Mouse (Mus musculus) embryonic facial prominence, embryonic 14.5 days (tissue): Measurements from ENCODE around the gene Kcne1. TPM values are rescaled to one million over a fixed set of nuclear protein-coding genes. Genes with fewer than 3 reads are reported as not detected.

Experiments
- ATAC-seq: fragments of 200-750 bp; cut with Nextera tagmentation; 2 replicates; pipeline ENCODE4 v1.8.0; 2017; ENCODE audit warnings: low read depth, moderate number of reproducible peaks, moderate TSS enrichment
- DNase-seq: peaks from one replicate; pipeline ENCODE4 v3.0.0-alpha.2; 2015; ENCODE audit warnings: low spot score
- H3K27ac ChIP-seq: fragments of 300-500 bp; sonication (generic); replicated peaks from 2 replicates; pipeline ENCODE4 v1.5.1; 2014; ENCODE audit warnings: low read depth, mild to moderate bottlenecking, low read length, moderate library complexity
- H3K27me3 ChIP-seq: fragments of 300-500 bp; sonication (generic); replicated peaks from 2 replicates; pipeline ENCODE4 v1.6.1; 2014; ENCODE audit warnings: low read length; ENCODE audit not compliant: control insufficient read depth, insufficient read depth
- H3K36me3 ChIP-seq: fragments of 300-500 bp; sonication (generic); 2 replicates; pipeline ENCODE4 v1.6.1; 2014; ENCODE audit warnings: low read length, mixed read lengths; ENCODE audit not compliant: control insufficient read depth, insufficient read depth
- H3K4me1 ChIP-seq: fragments of 300-500 bp; sonication (generic); 2 replicates; pipeline ENCODE4 v1.6.1; 2014; ENCODE audit warnings: antibody characterized with exemption, low read length; ENCODE audit not compliant: control insufficient read depth, insufficient read depth
- H3K4me2 ChIP-seq: fragments of 300-500 bp; sonication (generic); 2 replicates; pipeline ENCODE4 v1.6.1; 2014; ENCODE audit warnings: low read depth, mild to moderate bottlenecking, low read length, moderate library complexity, mixed read lengths
- H3K4me3 ChIP-seq: fragments of 300-500 bp; sonication (generic); 2 replicates; pipeline ENCODE4 v1.5.1; 2014; ENCODE audit warnings: low read depth, mild to moderate bottlenecking, low read length
- H3K9ac ChIP-seq: fragments of 300-500 bp; sonication (generic); 2 replicates; pipeline ENCODE4 v1.6.1; 2014; ENCODE audit warnings: low read depth, mild to moderate bottlenecking, low read length, moderate library complexity, mixed read lengths
- H3K9me3 ChIP-seq: fragments of 300-500 bp; sonication (generic); 2 replicates; pipeline ENCODE4 v1.6.1; 2016; ENCODE audit warnings: low read length; ENCODE audit not compliant: control insufficient read depth
- WGBS: fragments of 180-500 bp; shearing (Covaris S2); extraction: QIAGEN DNeasy Blood & Tissue Kit; methylation state at CpG from one replicate; pipeline ENCODE4 v1.1.7; 2014; 5-methylcytosine and 5-hydroxymethylcytosine counted together
- polyA plus RNA-seq: library from polyadenylated mRNA; unstranded; fragments of >200 nt; fragmentation: Nextera tagmentation; extraction: Ambion mirVana; gene quantifications from 2 replicates; pipeline ENCODE4 v1.2.1, GENCODE M21; 2014

The Kcne1 gene
- polyA plus RNA-seq, 1 experiment from 2014 or later, result 0.21 TPM

- H3K27ac ChIP-seq, result no peak overlapping the region
- no peak overlapping the region for H3K9ac ChIP-seq
- WGBS, result 40% methylated on average over 4 of the region's 4 CpGs
- no peak for DNase-seq
- H3K4me1 ChIP-seq, result no peaks in the 10 kb centered on the region
- no peaks in the 10 kb centered on the region for H3K9me3 ChIP-seq
- peaks cover 66% of the 10 kb centered on the region for H3K36me3 ChIP-seq
- no peak for ATAC-seq
- no peak overlapping the region for H3K4me3 ChIP-seq
- no peaks in the 10 kb centered on the region for H3K27me3 ChIP-seq
- H3K4me2 ChIP-seq, result no peak overlapping the region
These were observed 50.1 kb downstream of the Kcne1 start for GRCm38 (mm10) chr16:92309126-92309525.

DNA sequence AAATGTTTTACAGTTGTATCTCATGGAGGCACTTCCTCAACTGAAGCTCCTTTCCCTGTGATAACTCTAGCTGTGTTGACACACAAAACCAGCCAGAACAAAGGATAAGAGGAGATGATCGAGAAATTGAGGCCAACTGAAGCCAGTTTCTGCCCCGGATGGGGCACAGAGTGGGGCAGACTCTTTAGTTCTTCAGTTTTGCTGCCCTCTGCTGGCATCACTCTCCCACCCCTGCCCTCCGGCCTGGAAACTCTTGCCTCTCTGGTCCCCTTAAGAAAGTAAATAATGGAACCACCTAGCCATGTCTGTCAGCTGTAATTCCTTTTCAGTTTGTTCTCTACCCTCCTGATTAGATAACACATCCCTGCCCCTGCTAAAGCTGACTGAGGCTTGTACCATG, 51.3 kb downstream of the Kcne1 start:
- Histone ChIP-seq H3K27ac (no peak overlapping the region), H3K4me3 (no peak overlapping the region), H3K9me3 (no peaks in the 10 kb centered on the region), H3K4me2 (no peak overlapping the region), H3K27me3 (no peaks in the 10 kb centered on the region), H3K4me1 (no peaks in the 10 kb centered on the region), H3K9ac (no peak overlapping the region), H3K36me3 (peaks cover 66% of the 10 kb centered on the region)
- DNase-seq (no peak), ATAC-seq (no peak)
- WGBS, result 79% methylated on average over 3 of the region's 3 CpGs

GRCm38 (mm10) chr16:92305519-92305918, 53.7 kb downstream of the Kcne1 start:
- H3K27me3 ChIP-seq, result no peaks in the 10 kb centered on the region
- H3K4me3 ChIP-seq, result no peak overlapping the region
- DNase-seq, result no peak
- WGBS, result 88% methylated on average over 2 of the region's 2 CpGs
- no peaks in the 10 kb centered on the region for H3K9me3 ChIP-seq
- H3K4me2 ChIP-seq, result no peak overlapping the region
- H3K27ac ChIP-seq, result no peak overlapping the region
- no peak for ATAC-seq
- no peak overlapping the region for H3K9ac ChIP-seq
- H3K36me3 ChIP-seq, result peaks cover 46% of the 10 kb centered on the region
- H3K4me1 ChIP-seq, result peaks cover 10% of the 10 kb centered on the region

GRCm38 (mm10) chr16:92302506-92302905, 56.8 kb downstream of the Kcne1 start:
- WGBS, result 49% methylated on average over 5 of the region's 5 CpGs
- H3K4me2 ChIP-seq, result peak overlapping the region; percentile 68

DNA sequence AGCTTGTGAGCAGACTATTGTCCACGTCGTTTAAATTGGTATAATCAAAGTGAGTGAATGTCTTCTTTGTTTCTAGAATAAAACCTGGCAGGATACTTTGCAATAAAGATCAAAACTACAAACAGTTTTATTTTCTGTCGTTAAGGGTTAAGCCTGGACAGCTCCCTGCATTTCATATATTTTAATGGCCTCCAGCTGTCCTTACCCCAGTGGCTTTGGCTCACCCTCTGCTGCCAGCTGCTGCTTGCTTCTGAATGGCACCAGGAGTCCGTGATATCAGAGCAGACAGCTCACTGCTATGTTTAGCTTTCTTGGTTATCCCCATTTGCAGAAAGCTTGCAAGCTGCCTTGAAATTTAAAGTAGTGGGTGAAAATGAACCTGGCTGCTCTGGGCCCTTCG, 57.3 kb downstream of the Kcne1 start:
- H3K27ac ChIP-seq, result peak overlapping the region; percentile 35
- peak overlapping the region; percentile 68 for H3K4me2 ChIP-seq
- WGBS, result 16% methylated on average over 5 of the region's 5 CpGs
- H3K9ac ChIP-seq, result peak overlapping the region; percentile 81
- peaks cover 14% of the 10 kb centered on the region for H3K4me1 ChIP-seq
- peak; percentile 32; the same call in 1 of the 2 replicates for ATAC-seq
- H3K27me3 ChIP-seq, result no peaks in the 10 kb centered on the region
- peak; percentile 76 for DNase-seq
- H3K36me3 ChIP-seq, result peaks cover 20% of the 10 kb centered on the region
- no peaks in the 10 kb centered on the region for H3K9me3 ChIP-seq
- H3K4me3 ChIP-seq, result peak overlapping the region; percentile 74

More at GRCm38 (mm10) chr16:92302506-92302905, 56.8 kb downstream of the Kcne1 start:
- Histone ChIP-seq H3K36me3 (peaks cover 25% of the 10 kb centered on the region), H3K9me3 (no peaks in the 10 kb centered on the region), H3K4me1 (peaks cover 14% of the 10 kb centered on the region), H3K4me3 (peak overlapping the region; percentile 74), H3K27me3 (no peaks in the 10 kb centered on the region), H3K27ac (no peak overlapping the region), H3K9ac (0 out of 2 replicates have a peak overlapping the region, but pooled peaks have one; percentile 81)
- no peak for ATAC-seq
- DNase-seq, result no peak

DNA sequence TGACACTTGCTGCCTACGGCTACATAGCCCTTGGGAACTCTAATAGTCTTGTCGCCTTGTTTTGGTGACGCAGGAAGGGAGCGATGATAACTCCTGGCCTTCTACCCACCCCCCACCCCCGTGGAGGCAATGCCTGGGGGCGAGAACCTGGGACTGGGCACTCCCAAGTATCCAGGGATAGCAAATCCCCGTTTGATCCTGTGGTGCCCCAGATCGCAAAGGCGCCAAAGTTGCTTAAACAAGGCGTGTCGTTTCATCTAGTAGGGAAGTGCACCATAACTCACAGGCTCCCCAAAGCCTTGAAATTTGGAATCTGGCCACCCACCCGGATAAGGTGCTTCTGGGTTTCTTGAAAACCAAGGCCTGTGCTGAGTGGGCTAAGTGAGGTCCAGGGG, 57.9 kb downstream of the Kcne1 start:
- Histone ChIP-seq H3K9ac (peak overlapping the region; percentile 81), H3K4me1 (peaks cover 14% of the 10 kb centered on the region), H3K36me3 (peaks cover 14% of the 10 kb centered on the region; the same call in 1 of the 2 replicates), H3K4me2 (peak overlapping the region; percentile 68), H3K27ac (peak overlapping the region; percentile 35), H3K27me3 (no peaks in the 10 kb centered on the region), H3K4me3 (peak overlapping the region; percentile 74), H3K9me3 (no peaks in the 10 kb centered on the region)
- peak; percentile 22 for DNase-seq
- ATAC-seq, result peak; percentile 38
- WGBS, result under 1% methylated on average over 12 of the region's 12 CpGs

DNA sequence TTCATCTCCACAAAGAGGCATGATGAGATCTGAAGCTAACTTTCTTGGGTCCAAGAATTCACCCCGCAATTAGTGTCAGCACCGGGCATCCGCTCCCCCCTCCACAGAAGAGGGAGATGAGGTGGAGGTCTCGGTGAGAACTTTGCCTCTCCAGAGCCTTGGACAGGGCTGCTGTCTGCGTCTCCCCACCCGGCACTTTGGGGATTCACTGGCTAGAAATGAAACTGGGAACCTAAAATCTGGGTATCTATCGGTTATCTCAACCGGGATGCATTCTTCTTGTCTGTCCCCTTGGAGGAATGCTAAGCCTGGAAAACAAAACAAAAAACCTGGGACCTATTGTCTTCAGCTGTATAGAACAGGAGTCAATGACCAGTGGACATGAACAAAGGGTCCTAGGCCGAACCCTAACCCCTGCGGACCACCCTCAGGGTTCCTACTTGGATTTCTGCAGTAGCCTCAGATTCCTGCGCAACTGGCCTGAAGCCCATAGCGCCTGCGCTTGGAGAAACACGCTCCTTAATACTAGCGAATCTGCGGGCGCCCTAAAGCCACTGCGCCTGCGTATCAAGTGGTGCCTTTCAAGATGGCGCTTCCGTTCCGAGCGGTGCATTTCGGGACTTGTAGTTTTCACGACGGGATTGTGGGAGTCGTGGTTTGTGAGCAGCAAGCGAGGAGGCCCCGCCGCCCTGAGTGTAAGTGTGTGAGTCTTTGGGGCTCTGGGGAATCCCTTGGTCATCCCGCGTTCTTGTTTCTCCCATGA, 58.4 kb downstream of the Kcne1 start, which contains the start of gene Smim11:
Smim11 (plus strand) TSS at position 638 of the 763 bp plus-strand sequence.
- H3K9me3 ChIP-seq, result no peaks in the 10 kb centered on the region
- 8% methylated on average over 32 of the region's 32 CpGs for WGBS
- peak within 1 kb of the TSS; percentile 81 for H3K9ac ChIP-seq
- peak within 1 kb of the TSS; percentile 74 for H3K4me3 ChIP-seq
- DNase-seq (peak; percentile 99), ATAC-seq (peak; percentile 96)
- no peaks in the 10 kb centered on the region for H3K27me3 ChIP-seq
- H3K4me2 ChIP-seq, result peak within 1 kb of the TSS; percentile 68
- peaks cover 14% of the 10 kb centered on the region for H3K4me1 ChIP-seq
- H3K27ac ChIP-seq, result peak within 1 kb of the TSS; percentile 35
- peaks cover 9% of the 10 kb centered on the region; the same call in 1 of the 2 replicates for H3K36me3 ChIP-seq
